Mouse (Mus musculus) kidney, postnatal 14 days (tissue): ENCODE measurements around the gene Ccdc141.
A peak's percentile ranks its signal among the peaks of the same experiment; 100 is the strongest.
"Not testable (repeated sequence)": the region's sequence is repeated elsewhere in the genome, so short reads cannot be mapped to it uniquely, and the experiment has no call there.

Experiments
- DNase-seq: peaks from one replicate; pipeline ENCODE4 v3.0.0; 2022; ENCODE audit warnings: mixed read lengths

The Ccdc141 gene

GRCm38 (mm10) chr2:77042912-77043311 is 127.5 kb downstream of the Ccdc141 start:
- no peak for DNase-seq

- DNase-seq = no peak
These were observed 130.8 kb downstream of the Ccdc141 start for GRCm38 (mm10) chr2:77039683-77040082.

- no peak for DNase-seq
These were observed 131.2 kb downstream of the Ccdc141 start for GRCm38 (mm10) chr2:77039281-77039680.

GRCm38 (mm10) chr2:77037211-77037610 is 133.2 kb downstream of the Ccdc141 start:
- DNase-seq = no peak

GRCm38 (mm10) chr2:77034112-77034511 is 136.3 kb downstream of the Ccdc141 start:
- DNase-seq = no peak

- no peak for DNase-seq
These were observed 136.9 kb downstream of the Ccdc141 start for GRCm38 (mm10) chr2:77033322-77034060.

- DNase-seq = no peak
These were observed 149.8 kb downstream of the Ccdc141 start for GRCm38 (mm10) chr2:77020649-77021048.

GRCm38 (mm10) chr2:77017735-77018134 is 152.7 kb downstream of the Ccdc141 start:
- DNase-seq = no peak

GRCm38 (mm10) chr2:77013449-77013848 is 157.0 kb downstream of the Ccdc141 start:
- not testable (repeated sequence) for DNase-seq

GRCm38 (mm10) chr2:77011981-77012380 is 158.5 kb downstream of the Ccdc141 start:
- DNase-seq = no peak

GRCm38 (mm10) chr2:77007015-77007414 is 163.4 kb downstream of the Ccdc141 start:
- no peak for DNase-seq

GRCm38 (mm10) chr2:77003148-77003547 is 167.3 kb downstream of the Ccdc141 start:
- DNase-seq = no peak

- no peak for DNase-seq
These were observed 172.1 kb downstream of the Ccdc141 start for GRCm38 (mm10) chr2:76998351-76998750.

- DNase-seq = no peak
These were observed 177.8 kb downstream of the Ccdc141 start for GRCm38 (mm10) chr2:76992493-76993201.

GRCm38 (mm10) chr2:76987317-76987716 is 183.1 kb downstream of the Ccdc141 start:
- DNase-seq = no peak

GRCm38 (mm10) chr2:76984384-76984783 is 186.1 kb downstream of the Ccdc141 start:
- no peak for DNase-seq

- no peak for DNase-seq
These were observed 186.8 kb downstream of the Ccdc141 start for GRCm38 (mm10) chr2:76983601-76984000.

GRCm38 (mm10) chr2:76982391-76983145 is 187.9 kb downstream of the Ccdc141 start, which contains the start of gene Ttn:
Gene Ttn, minus strand, starts transcription at chr2:76982547.
- no peak for DNase-seq

- no peak for DNase-seq
These were observed 188.7 kb downstream of the Ccdc141 start for GRCm38 (mm10) chr2:76981717-76982116.

- peak; percentile 62 for DNase-seq
These were observed 190.3 kb downstream of the Ccdc141 start for GRCm38 (mm10) chr2:76980146-76980545.

- no peak for DNase-seq
These were observed 192.8 kb downstream of the Ccdc141 start for GRCm38 (mm10) chr2:76977650-76978049.

GRCm38 (mm10) chr2:76972051-76972450 is 198.4 kb downstream of the Ccdc141 start:
- no peak for DNase-seq

- no peak for DNase-seq
These were observed 199.4 kb downstream of the Ccdc141 start for GRCm38 (mm10) chr2:76971069-76971468.
